Mouse (Mus musculus) midbrain, embryonic 13.5 days (tissue): ENCODE results near the gene Nvl. TPM values are rescaled to one million over a fixed set of nuclear protein-coding genes. Genes with fewer than 3 reads are reported as not detected.

Source experiments
- ATAC-seq: fragments of 200-750 bp; cut with Nextera tagmentation; 2 replicates; pipeline ENCODE4 v1.8.0; 2017; ENCODE audit warnings: mild to moderate bottlenecking, moderate TSS enrichment, moderate library complexity
- H3K27ac ChIP-seq: fragments of 300-500 bp; sonication (generic); 2 replicates; pipeline ENCODE4 v1.5.1; 2015; ENCODE audit warnings: inconsistent platforms, mild to moderate bottlenecking, moderate library complexity
- H3K27me3 ChIP-seq: fragments of 300-500 bp; sonication (generic); 2 replicates; pipeline ENCODE4 v1.6.1; 2015; ENCODE audit warnings: mild to moderate bottlenecking, inconsistent platforms
- H3K36me3 ChIP-seq: fragments of 300-500 bp; sonication (generic); 2 replicates; pipeline ENCODE4 v1.6.1; 2015; ENCODE audit warnings: mild to moderate bottlenecking, inconsistent platforms
- H3K4me1 ChIP-seq: fragments of 300-500 bp; sonication (generic); replicated peaks from 2 replicates; pipeline ENCODE4 v1.6.1; 2015; ENCODE audit warnings: inconsistent platforms
- H3K4me2 ChIP-seq: fragments of 300-500 bp; sonication (generic); replicated peaks from 2 replicates; pipeline ENCODE4 v1.6.1; 2015; ENCODE audit warnings: moderate library complexity, mild to moderate bottlenecking, inconsistent platforms
- H3K4me3 ChIP-seq: fragments of 300-500 bp; sonication (generic); replicated peaks from 2 replicates; pipeline ENCODE4 v1.5.1; 2015; ENCODE audit warnings: mild to moderate bottlenecking, inconsistent platforms
- H3K9ac ChIP-seq: fragments of 300-500 bp; sonication (generic); replicated peaks from 2 replicates; pipeline ENCODE4 v1.6.1; 2015; ENCODE audit warnings: mild to moderate bottlenecking, inconsistent platforms
- H3K9me3 ChIP-seq: fragments of 300-500 bp; sonication (generic); 2 replicates; pipeline ENCODE4 v1.6.1; 2016; ENCODE audit warnings: mild to moderate bottlenecking, inconsistent platforms
- WGBS: fragments of 180-500 bp; shearing (Covaris S2); methylation state at CpG from one replicate; pipeline ENCODE4 v1.1.7; 2015; 5-methylcytosine and 5-hydroxymethylcytosine counted together
- polyA plus RNA-seq: library from polyadenylated mRNA; unstranded; fragments of >200 nt; fragmentation: Nextera tagmentation; extraction: Ambion mirVana; gene quantifications from 2 replicates; pipeline ENCODE4 v1.2.1, GENCODE M21; 2015

The Nvl gene
- polyA plus RNA-seq, 1 experiment from 2014 or later = 42.3 TPM

- H3K36me3 ChIP-seq = peaks cover 11% of the 10 kb centered on the region
- 0 out of 2 replicates have a peak overlapping the region, but pooled peaks have one; percentile 71 for H3K27ac ChIP-seq
- peak overlapping the region; percentile 55 for H3K4me2 ChIP-seq
- peak overlapping the region; percentile 79 for H3K4me3 ChIP-seq
- peaks cover 30% of the 10 kb centered on the region for H3K4me1 ChIP-seq
- ATAC-seq = no peak
- WGBS = 12% methylated on average over 12 of the region's 12 CpGs
- peak overlapping the region; percentile 72 for H3K9ac ChIP-seq
- H3K9me3 ChIP-seq = no peaks in the 10 kb centered on the region
- H3K27me3 ChIP-seq = no peaks in the 10 kb centered on the region
Measured at GRCm38 (mm10) chr1:181144966-181145365, 962 bp upstream of the Nvl start.

DNA sequence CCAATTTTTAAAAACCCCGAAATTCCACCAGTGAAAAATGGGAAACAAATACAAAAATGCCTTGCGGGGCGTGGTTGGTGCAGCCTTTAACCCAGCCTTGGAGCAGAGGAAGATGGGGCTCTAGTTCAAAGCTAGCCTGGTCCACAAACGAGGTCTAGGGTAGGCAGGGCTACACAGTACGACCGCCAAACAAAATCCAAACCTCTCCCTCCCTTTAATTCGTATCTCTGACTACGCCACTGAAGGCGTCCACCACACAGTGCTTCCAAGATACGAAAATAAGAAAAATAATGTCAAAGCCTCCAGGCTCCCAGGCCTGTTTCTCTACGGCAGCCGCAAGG, 425 bp downstream of the Nvl start:
- peak overlapping the region; percentile 79 for H3K4me2 ChIP-seq
- under 1% methylated on average over 12 of the region's 12 CpGs for WGBS
- no peaks in the 10 kb centered on the region for H3K9me3 ChIP-seq
- peak overlapping the region; percentile 72 for H3K9ac ChIP-seq
- H3K36me3 ChIP-seq = peaks cover 22% of the 10 kb centered on the region
- H3K27ac ChIP-seq = peak overlapping the region; percentile 71
- peak; percentile 62; the same call in 1 of the 2 replicates for ATAC-seq
- peak overlapping the region; percentile 79 for H3K4me3 ChIP-seq
- H3K27me3 ChIP-seq = no peaks in the 10 kb centered on the region
- H3K4me1 ChIP-seq = peaks cover 30% of the 10 kb centered on the region

GRCm38 (mm10) chr1:181138730-181139129, 5.3 kb downstream of the Nvl start:
- Histone ChIP-seq H3K4me2 (no peak overlapping the region), H3K4me1 (peaks cover 12% of the 10 kb centered on the region), H3K9me3 (no peaks in the 10 kb centered on the region), H3K27me3 (no peaks in the 10 kb centered on the region), H3K9ac (no peak overlapping the region), H3K4me3 (no peak overlapping the region), H3K36me3 (peaks cover 56% of the 10 kb centered on the region), H3K27ac (no peak overlapping the region)
- WGBS = 95% methylated on average over 7 of the region's 7 CpGs
- no peak for ATAC-seq

- no peaks in the 10 kb centered on the region for H3K27me3 ChIP-seq
- no peak overlapping the region for H3K4me3 ChIP-seq
- no peaks in the 10 kb centered on the region for H3K4me1 ChIP-seq
- peaks cover 77% of the 10 kb centered on the region for H3K36me3 ChIP-seq
- no peak overlapping the region for H3K9ac ChIP-seq
- no peak overlapping the region for H3K27ac ChIP-seq
- no peak overlapping the region for H3K4me2 ChIP-seq
- 97% methylated on average over 6 of the region's 6 CpGs for WGBS
- no peak for ATAC-seq
- H3K9me3 ChIP-seq = no peaks in the 10 kb centered on the region
Measured at GRCm38 (mm10) chr1:181131915-181132314, 12.1 kb downstream of the Nvl start.

DNA sequence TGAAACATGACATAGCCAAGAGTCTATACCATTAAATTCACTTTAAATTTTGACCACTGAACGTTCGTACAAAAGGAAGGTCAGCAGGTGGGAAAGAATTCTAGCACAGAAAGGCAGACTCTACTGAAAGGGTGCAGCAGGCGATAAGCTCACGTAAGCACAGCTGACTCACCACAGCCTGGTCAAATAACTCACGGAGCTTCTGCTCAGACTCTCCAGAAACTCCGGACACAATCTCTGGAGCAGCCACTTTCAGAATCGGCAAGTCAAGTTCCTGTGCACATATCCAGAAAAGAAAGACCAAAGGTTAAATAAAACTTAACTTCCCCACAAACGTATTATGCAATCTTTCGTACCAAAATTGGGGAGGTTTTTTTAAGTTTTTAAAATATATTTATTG, 17.2 kb downstream of the Nvl start:
- Histone ChIP-seq H3K27ac (no peak overlapping the region), H3K9me3 (no peaks in the 10 kb centered on the region), H3K4me2 (no peak overlapping the region), H3K4me3 (no peak overlapping the region), H3K4me1 (no peaks in the 10 kb centered on the region), H3K9ac (no peak overlapping the region), H3K27me3 (no peaks in the 10 kb centered on the region), H3K36me3 (peaks cover 79% of the 10 kb centered on the region)
- ATAC-seq = no peak
- WGBS = 94% methylated on average over 9 of the region's 9 CpGs

GRCm38 (mm10) chr1:181125916-181126315, 18.1 kb downstream of the Nvl start:
- Histone ChIP-seq H3K9me3 (no peaks in the 10 kb centered on the region), H3K4me2 (no peak overlapping the region), H3K27ac (no peak overlapping the region), H3K9ac (no peak overlapping the region), H3K27me3 (no peaks in the 10 kb centered on the region), H3K4me3 (no peak overlapping the region), H3K36me3 (peaks cover 82% of the 10 kb centered on the region), H3K4me1 (no peaks in the 10 kb centered on the region)
- no peak for ATAC-seq
- WGBS = 95% methylated on average over 3 of the region's 3 CpGs

DNA sequence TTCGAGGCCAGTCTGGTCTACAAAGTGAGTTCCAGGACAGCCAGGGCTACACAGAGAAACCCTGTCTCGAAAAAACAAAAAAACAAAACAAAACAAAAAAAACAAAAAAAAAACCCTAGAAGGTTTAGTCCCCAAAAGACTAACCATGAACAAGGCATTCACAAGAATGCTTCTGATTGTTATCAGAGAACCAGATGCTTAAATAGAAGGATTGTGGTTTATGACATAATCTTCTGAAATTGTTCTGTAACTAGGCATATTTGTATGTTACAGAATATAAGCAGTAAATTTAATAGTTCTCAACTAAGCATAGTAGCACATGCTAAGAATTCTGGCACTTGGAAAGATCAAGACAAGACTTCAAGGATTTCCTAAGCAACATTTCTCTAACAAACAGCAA, 19.9 kb downstream of the Nvl start:
- peaks cover 80% of the 10 kb centered on the region for H3K36me3 ChIP-seq
- 94% methylated on average over 2 of the region's 2 CpGs for WGBS

GRCm38 (mm10) chr1:181117112-181117511, 26.9 kb downstream of the Nvl start:
- Histone ChIP-seq H3K9me3 (no peaks in the 10 kb centered on the region), H3K9ac (no peak overlapping the region), H3K36me3 (peaks cover 71% of the 10 kb centered on the region), H3K27ac (no peak overlapping the region), H3K27me3 (no peaks in the 10 kb centered on the region), H3K4me2 (no peak overlapping the region), H3K4me3 (no peak overlapping the region), H3K4me1 (no peaks in the 10 kb centered on the region)
- 95% methylated on average over 4 of the region's 4 CpGs for WGBS
- ATAC-seq = no peak

More for the DNA sequence above, 19.9 kb downstream of the Nvl start:
- H3K9me3 ChIP-seq = no peaks in the 10 kb centered on the region
- no peak overlapping the region for H3K27ac ChIP-seq
- no peak overlapping the region for H3K4me2 ChIP-seq
- H3K4me3 ChIP-seq = no peak overlapping the region
- no peaks in the 10 kb centered on the region for H3K4me1 ChIP-seq
- no peaks in the 10 kb centered on the region for H3K27me3 ChIP-seq
- ATAC-seq = no peak
- H3K9ac ChIP-seq = no peak overlapping the region

GRCm38 (mm10) chr1:181090048-181090447, 54.0 kb downstream of the Nvl start:
- 0 out of 2 replicates have a peak, but pooled peaks have one; percentile 14 for ATAC-seq
- 82% methylated on average over 12 of the region's 12 CpGs for WGBS
- H3K9me3 ChIP-seq = 0 out of 2 replicates have a peak, but pooled peaks cover 3% of the 10 kb centered on the region
- no peak overlapping the region for H3K27ac ChIP-seq
- H3K4me3 ChIP-seq = no peak overlapping the region
- no peak overlapping the region for H3K9ac ChIP-seq
- peaks cover 44% of the 10 kb centered on the region for H3K36me3 ChIP-seq
- no peaks in the 10 kb centered on the region for H3K27me3 ChIP-seq
- no peaks in the 10 kb centered on the region for H3K4me1 ChIP-seq
- H3K4me2 ChIP-seq = no peak overlapping the region

GRCm38 (mm10) chr1:181084021-181084420, 60.0 kb downstream of the Nvl start:
- Histone ChIP-seq H3K4me2 (no peak overlapping the region), H3K27ac (no peak overlapping the region), H3K9ac (no peak overlapping the region), H3K9me3 (0 out of 2 replicates have a peak, but pooled peaks cover 4% of the 10 kb centered on the region), H3K4me1 (no peaks in the 10 kb centered on the region), H3K27me3 (no peaks in the 10 kb centered on the region), H3K36me3 (no peaks in the 10 kb centered on the region), H3K4me3 (no peak overlapping the region)
- no peak for ATAC-seq
- whole genome bisulfite sequencing = 42% methylated on average over 2 of the region's 2 CpGs

DNA sequence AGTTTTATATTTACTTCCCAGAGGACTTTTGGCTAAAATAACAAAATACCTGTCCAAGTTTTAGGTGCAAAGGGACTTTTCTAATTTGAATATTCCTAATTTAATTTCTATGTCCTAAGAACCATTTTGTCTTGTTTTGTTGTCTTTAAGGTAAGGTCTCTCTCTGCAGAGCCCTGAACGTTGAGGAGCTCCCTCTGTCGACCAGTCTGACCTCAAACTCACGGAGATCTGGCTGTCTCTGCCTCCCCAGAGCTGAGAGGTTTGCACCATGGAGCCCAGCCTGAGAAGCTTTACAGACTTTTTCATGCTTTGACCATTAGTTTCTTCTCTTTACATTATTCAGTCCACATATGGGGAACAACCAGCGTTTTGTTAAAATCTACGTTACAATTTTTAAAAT, 70.9 kb downstream of the Nvl start:
- no peak overlapping the region for H3K4me2 ChIP-seq
- H3K4me3 ChIP-seq = no peak overlapping the region
- 50% methylated on average over 5 of the region's 5 CpGs for WGBS
- H3K36me3 ChIP-seq = no peaks in the 10 kb centered on the region
- no peaks in the 10 kb centered on the region for H3K9me3 ChIP-seq
- no peak overlapping the region for H3K27ac ChIP-seq
- no peak for ATAC-seq
- no peaks in the 10 kb centered on the region for H3K4me1 ChIP-seq
- H3K9ac ChIP-seq = no peak overlapping the region
- H3K27me3 ChIP-seq = 0 out of 2 replicates have a peak, but pooled peaks cover under 1% of the 10 kb centered on the region

GRCm38 (mm10) chr1:181069671-181070070, 74.3 kb downstream of the Nvl start:
- H3K27ac ChIP-seq = no peak overlapping the region
- H3K27me3 ChIP-seq = no peaks in the 10 kb centered on the region
- WGBS = 78% methylated on average over 11 of the region's 11 CpGs
- H3K4me1 ChIP-seq = no peaks in the 10 kb centered on the region
- ATAC-seq = no peak
- H3K9me3 ChIP-seq = no peaks in the 10 kb centered on the region
- H3K36me3 ChIP-seq = no peaks in the 10 kb centered on the region
- H3K9ac ChIP-seq = no peak overlapping the region
- H3K4me2 ChIP-seq = no peak overlapping the region
- no peak overlapping the region for H3K4me3 ChIP-seq

DNA sequence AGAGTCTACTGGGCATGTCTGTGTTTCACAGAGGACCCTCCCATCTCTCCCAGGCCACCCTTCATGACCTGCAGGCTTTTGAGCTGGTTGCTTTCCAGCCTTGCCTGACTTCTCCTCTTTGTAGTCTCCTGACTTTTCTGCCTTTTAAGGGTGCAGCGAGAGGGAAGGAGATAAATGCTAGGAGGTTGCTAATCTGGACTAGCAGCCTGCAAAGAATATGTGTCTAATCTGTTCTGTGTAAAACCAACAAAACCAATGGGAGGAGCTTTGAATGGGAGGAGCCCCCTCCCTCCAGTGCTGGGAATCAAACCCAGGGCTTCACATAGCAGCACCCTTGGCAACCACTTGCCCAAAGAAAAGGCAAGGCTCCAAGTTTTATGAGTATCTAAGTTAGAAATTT, 75.7 kb downstream of the Nvl start:
- Histone ChIP-seq H3K4me2 (no peak overlapping the region), H3K9ac (no peak overlapping the region), H3K9me3 (no peaks in the 10 kb centered on the region), H3K4me1 (no peaks in the 10 kb centered on the region), H3K27ac (no peak overlapping the region), H3K27me3 (no peaks in the 10 kb centered on the region), H3K4me3 (no peak overlapping the region), H3K36me3 (no peaks in the 10 kb centered on the region)
- no peak for ATAC-seq
- WGBS = 59% methylated on average over 1 of the region's 1 CpGs
